Mouse (Mus musculus): ENCODE data around the gene Hs3st1. TPM values are rescaled to one million over a fixed set of nuclear protein-coding genes. Genes with fewer than 3 reads are reported as not detected.

Hs3st1 gene
- polyA plus RNA-seq, 1 experiment from 2014 or later: 4.3 TPM

DNA sequence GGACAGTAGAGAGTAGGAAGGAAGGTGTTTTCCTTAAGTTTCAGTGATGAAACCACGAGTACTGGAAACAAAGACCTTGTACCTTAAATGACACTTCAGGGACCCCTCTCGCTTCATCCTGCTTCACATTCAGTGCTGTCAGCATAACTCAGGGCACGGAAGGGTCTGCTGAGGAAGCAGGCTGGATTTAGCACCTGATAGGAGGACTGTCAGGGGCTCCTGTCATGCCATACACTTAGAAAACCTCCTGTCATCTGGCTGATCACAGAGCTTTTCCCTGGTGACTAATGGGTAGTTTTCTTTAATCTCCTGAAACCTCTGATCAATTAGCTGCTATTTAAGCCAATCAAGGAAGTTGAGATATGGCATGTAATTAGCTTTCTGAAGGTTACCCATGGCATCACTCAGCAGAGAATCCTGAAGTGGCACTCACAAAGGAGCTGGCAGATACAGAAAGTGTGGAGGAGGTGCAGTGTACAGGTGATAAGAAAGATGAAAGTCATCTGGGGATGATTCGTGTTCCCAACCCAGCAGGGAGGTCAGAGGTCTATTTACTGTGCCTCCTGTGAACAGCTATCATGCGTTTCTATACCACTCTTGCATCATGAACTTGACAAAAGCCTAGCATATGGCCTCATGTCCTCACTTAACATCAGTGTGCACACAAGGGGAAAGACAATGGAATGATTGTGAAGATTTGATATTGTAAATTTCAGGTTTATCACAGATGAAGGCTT, 22.1 kb downstream of the Hs3st1 start:
- Histone ChIP-seq H3K4me1 (replicated peaks) (no peaks in the 10 kb centered on the region), H3K4me2 (no peak overlapping the region), H3K36me3 (no peaks in the 10 kb centered on the region), H3K27ac (no peak overlapping the region), H3K9me3 (no peaks in the 10 kb centered on the region), H3K9ac (replicated peaks) (no peak overlapping the region), H3K27me3 (no peaks in the 10 kb centered on the region), H3K4me3 (replicated peaks) (no peak overlapping the region)
- ATAC-seq (ENCODE audit: insufficient number of reproducible peaks, insufficient read depth, low FRiP score, low TSS enrichment, low read depth): no peak
- WGBS: 28% methylated on average over 5 of the region's 5 CpGs

DNA sequence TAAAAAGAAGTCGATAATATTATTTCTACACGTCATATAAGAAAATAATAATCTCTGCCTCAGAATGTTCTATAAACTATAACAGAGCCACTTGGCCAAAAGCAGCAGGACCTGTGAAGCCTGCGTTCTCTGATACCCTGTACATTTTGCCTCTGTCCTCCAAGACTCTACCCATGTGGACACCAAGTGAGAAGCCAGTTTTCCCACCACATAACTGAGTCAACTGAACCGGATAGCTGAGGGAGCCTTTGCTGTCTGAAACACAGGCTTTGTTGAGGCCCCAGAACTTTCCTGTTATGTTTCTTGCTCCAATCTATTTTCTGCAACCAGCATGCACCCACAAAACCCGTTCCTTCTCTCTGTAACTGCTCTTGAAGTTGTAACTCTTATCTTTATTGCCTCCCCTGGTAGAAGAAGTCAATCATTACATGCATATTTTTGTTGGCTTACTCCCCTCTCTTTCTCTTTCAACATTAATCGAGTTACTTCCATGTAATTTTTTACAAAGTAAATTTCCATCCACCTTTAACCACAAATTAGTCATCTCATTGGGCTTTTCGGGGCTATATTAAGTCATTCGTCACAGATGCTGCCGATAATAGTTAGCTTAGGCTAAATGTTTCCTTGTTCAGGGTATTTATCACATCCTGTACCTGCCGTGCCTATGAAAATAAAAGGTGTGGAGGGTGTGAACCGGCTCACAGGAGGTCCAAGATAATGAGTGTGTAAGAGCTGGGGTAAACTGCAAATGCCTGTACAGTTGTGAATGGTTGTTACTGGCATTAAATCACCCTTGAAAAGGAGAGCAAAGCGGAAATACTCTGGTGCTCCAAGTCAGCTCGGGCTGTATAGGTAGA, 39.4 kb downstream of the Hs3st1 start:
- Histone ChIP-seq H3K4me1 (replicated peaks) (peaks cover 10% of the 10 kb centered on the region), H3K36me3 (no peaks in the 10 kb centered on the region), H3K9me3 (no peaks in the 10 kb centered on the region), H3K27me3 (no peaks in the 10 kb centered on the region), H3K4me3 (replicated peaks) (no peak overlapping the region), H3K27ac (no peak overlapping the region), H3K4me2 (no peak overlapping the region), H3K9ac (replicated peaks) (no peak overlapping the region)
- 0 out of 2 replicates have a peak, but pooled peaks have one; percentile 31 for ATAC-seq (ENCODE audit: insufficient number of reproducible peaks, insufficient read depth, low FRiP score, low TSS enrichment, low read depth)
- WGBS: 43% methylated on average over 13 of the region's 13 CpGs

DNA sequence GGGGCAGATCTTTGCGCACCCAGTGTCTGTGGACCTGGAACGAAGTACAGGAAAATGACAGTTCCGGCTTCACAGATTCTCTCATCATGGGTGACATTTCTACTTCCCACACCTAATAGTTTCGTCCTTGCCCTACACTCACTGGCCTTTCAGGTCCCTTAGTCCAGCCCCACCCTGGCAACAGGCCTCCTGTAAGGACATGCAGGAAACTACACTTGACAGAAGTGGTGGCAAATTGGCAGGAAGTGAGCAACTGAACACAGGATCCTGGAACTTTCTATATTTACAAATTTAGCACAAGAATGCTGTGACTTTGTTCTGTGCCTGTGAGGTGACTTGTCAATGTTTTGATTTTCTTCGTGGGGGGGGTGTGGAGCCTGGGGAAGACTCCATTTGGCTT, 40.1 kb downstream of the Hs3st1 start:
- peaks cover 10% of the 10 kb centered on the region for H3K4me1 ChIP-seq (replicated peaks)
- H3K36me3 ChIP-seq: no peaks in the 10 kb centered on the region
- no peak overlapping the region for H3K4me3 ChIP-seq (replicated peaks)
- no peak overlapping the region for H3K27ac ChIP-seq
- H3K27me3 ChIP-seq: no peaks in the 10 kb centered on the region
- H3K9me3 ChIP-seq: no peaks in the 10 kb centered on the region
- no peak for ATAC-seq (ENCODE audit: insufficient number of reproducible peaks, insufficient read depth, low FRiP score, low TSS enrichment, low read depth)
- H3K9ac ChIP-seq (replicated peaks): no peak overlapping the region
- no peak overlapping the region for H3K4me2 ChIP-seq
- 83% methylated on average over 5 of the region's 5 CpGs for WGBS

DNA sequence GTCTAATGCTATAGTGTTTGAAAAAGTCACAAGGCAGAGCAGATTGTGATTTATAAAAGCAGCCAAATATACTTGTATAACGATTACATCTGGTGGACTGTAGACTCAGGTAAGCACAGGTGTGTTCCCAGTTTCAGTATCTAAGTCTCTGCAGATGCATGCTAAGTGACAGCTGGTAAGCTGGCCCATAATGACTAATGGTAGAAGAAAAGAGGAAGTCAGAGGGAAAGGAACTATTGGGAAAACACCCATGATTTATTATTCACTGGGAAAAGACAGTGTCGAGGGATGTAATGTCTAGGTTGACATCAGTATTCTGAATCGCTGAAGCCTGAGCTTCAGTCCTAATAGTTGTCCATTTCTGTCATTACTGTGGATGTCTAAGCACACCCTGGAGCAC, 49.7 kb downstream of the Hs3st1 start:
- Histone ChIP-seq H3K4me3 (replicated peaks) (no peak overlapping the region), H3K9ac (replicated peaks) (no peak overlapping the region), H3K9me3 (no peaks in the 10 kb centered on the region), H3K27me3 (no peaks in the 10 kb centered on the region), H3K4me1 (replicated peaks) (no peaks in the 10 kb centered on the region), H3K27ac (no peak overlapping the region), H3K4me2 (no peak overlapping the region), H3K36me3 (no peaks in the 10 kb centered on the region)
- 69% methylated on average over 3 of the region's 3 CpGs for WGBS
- no peak for ATAC-seq (ENCODE audit: insufficient number of reproducible peaks, insufficient read depth, low FRiP score, low TSS enrichment, low read depth)

DNA sequence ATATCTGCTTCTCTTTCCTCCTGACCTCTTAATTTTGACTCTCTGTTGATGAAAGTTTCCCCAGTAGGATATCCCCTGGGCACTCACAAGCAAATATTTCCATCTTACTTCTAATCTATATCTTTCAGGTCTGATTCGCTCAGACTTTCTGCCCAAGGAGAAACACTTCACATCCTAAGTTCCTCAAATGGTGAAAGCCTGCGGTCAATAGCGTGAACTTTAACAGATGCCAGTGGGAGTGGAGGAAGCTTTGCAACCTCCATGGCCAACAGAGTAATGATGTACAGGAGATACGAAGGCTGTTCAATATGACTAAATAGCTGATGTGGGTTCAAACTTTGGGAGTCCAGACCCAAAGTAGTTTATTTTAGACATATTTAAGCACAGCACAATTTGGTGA, 94.4 kb downstream of the Hs3st1 start:
- Histone ChIP-seq H3K27me3 (no peaks in the 10 kb centered on the region), H3K4me2 (no peak overlapping the region), H3K4me1 (replicated peaks) (no peaks in the 10 kb centered on the region), H3K9me3 (no peaks in the 10 kb centered on the region), H3K9ac (replicated peaks) (no peak overlapping the region), H3K36me3 (no peaks in the 10 kb centered on the region), H3K4me3 (replicated peaks) (no peak overlapping the region), H3K27ac (no peak overlapping the region)
- 91% methylated on average over 4 of the region's 4 CpGs for WGBS
- no peak for ATAC-seq (ENCODE audit: insufficient number of reproducible peaks, insufficient read depth, low FRiP score, low TSS enrichment, low read depth)

DNA sequence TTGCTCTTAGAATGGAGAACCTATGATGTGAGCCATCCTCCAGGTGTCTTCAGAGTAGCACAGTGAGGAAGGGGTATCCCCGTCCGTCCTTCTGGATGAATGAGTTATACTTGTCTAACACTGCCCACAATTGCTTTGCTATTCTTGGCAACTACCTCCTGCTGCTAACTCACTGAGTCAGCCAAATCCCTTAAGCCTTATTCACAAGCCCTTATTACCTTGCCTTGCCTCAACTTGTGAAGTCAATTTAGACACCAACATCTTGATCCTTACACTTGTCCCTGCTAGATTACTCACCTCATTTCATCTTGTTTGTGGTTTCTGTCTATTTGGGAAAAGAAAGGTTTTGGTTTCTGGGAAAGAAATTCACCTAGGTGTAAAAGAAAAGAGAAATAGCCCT, 95.9 kb downstream of the Hs3st1 start:
- Histone ChIP-seq H3K4me2 (no peak overlapping the region), H3K27me3 (no peaks in the 10 kb centered on the region), H3K4me3 (replicated peaks) (no peak overlapping the region), H3K9me3 (no peaks in the 10 kb centered on the region), H3K9ac (replicated peaks) (no peak overlapping the region), H3K36me3 (no peaks in the 10 kb centered on the region), H3K27ac (no peak overlapping the region), H3K4me1 (replicated peaks) (no peaks in the 10 kb centered on the region)
- WGBS: 51% methylated on average over 2 of the region's 2 CpGs
- ATAC-seq (ENCODE audit: insufficient number of reproducible peaks, insufficient read depth, low FRiP score, low TSS enrichment, low read depth): no peak

DNA sequence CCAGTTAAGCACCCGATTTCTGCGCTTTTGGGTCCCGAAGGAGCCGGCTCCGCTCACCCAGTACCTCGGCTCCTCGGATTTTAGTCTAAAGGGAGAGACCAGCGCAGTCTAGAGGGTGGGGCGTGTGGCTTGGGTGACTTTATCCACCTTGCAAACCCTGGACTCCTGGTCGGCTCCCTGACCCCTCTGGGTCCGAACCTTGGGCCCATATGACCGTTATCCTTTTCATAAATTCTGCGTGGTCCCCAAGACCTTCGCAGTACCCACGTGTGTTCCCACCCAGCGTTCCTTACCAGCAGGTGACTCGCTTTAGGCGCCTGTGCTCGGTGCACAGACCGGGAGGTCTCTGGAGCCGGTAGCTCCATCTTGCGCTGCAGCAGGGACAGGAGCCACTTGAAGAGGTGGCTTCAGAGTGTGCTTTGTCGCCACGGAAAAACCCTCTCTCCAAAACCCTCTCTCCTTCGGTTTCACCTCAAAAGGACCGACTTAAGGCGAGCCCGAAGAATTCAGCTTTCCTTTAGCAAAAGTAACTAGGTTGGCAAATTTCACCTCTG, 110.4 kb downstream of the Hs3st1 start:
- Histone ChIP-seq H3K4me1 (replicated peaks) (peaks cover 5% of the 10 kb centered on the region; the same call in 1 of the 2 replicates), H3K27ac (no peak overlapping the region), H3K4me3 (replicated peaks) (peak overlapping the region; percentile 61), H3K4me2 (peak overlapping the region; percentile 95), H3K36me3 (no peaks in the 10 kb centered on the region), H3K9me3 (no peaks in the 10 kb centered on the region), H3K9ac (replicated peaks) (peak overlapping the region; percentile 53), H3K27me3 (peaks cover 58% of the 10 kb centered on the region)
- peak; percentile 63 for ATAC-seq (ENCODE audit: insufficient number of reproducible peaks, insufficient read depth, low FRiP score, low TSS enrichment, low read depth)
- whole genome bisulfite sequencing: under 1% methylated on average over 28 of the region's 28 CpGs

DNA sequence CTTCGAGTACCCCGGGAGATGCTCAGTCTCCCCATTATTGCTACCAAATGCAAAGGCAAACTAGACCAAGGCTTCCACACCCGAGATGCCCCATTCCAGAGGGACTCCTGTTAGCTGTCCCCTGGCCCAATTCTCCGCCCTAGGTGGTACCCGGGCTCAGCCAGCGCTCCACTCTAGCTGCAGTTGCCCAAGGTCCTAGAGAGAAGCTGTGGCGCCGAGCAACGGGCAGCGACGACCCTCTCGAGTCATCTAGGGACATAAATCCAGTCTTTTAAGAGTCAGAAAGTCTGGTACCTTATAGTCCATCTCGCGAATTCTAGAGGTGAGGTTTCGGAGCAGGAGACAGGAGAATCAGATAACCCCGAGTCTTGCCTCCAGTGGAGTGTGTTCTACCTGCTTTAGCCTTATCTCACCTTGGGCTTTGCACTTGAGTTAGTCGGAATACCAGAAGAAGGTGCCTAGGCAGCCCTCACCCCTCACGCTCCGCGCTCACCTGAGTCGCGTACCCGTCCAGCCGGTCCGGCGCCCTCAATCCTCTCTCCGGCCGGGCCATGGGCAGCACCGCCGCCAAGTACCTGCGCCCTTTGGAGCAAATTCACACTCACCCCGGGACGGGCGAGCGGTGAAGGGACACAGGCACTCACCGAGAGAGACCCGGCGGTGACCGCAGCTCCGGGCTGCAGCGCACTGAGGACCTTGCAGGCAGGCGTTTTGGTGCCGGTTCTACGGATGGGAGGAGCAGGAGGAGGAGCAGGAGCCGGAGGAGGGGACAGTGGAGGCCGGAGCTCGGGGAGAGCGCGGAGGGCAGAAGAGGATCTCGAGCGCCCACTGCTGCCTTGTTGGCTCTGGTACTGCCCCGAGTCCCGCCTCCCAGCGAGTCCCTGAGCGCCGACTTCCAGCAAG, 111.1 kb downstream of the Hs3st1 start:
- Histone ChIP-seq H3K36me3 (no peaks in the 10 kb centered on the region), H3K9me3 (no peaks in the 10 kb centered on the region), H3K4me1 (replicated peaks) (peaks cover 5% of the 10 kb centered on the region; the same call in 1 of the 2 replicates), H3K9ac (replicated peaks) (peak overlapping the region; percentile 60), H3K27ac (no peak overlapping the region), H3K27me3 (peaks cover 60% of the 10 kb centered on the region), H3K4me3 (replicated peaks) (peak overlapping the region; percentile 61), H3K4me2 (peak overlapping the region; percentile 95)
- WGBS: 1% methylated on average over 56 of the region's 56 CpGs
- peak; percentile 91 for ATAC-seq (ENCODE audit: insufficient number of reproducible peaks, insufficient read depth, low FRiP score, low TSS enrichment, low read depth)

DNA sequence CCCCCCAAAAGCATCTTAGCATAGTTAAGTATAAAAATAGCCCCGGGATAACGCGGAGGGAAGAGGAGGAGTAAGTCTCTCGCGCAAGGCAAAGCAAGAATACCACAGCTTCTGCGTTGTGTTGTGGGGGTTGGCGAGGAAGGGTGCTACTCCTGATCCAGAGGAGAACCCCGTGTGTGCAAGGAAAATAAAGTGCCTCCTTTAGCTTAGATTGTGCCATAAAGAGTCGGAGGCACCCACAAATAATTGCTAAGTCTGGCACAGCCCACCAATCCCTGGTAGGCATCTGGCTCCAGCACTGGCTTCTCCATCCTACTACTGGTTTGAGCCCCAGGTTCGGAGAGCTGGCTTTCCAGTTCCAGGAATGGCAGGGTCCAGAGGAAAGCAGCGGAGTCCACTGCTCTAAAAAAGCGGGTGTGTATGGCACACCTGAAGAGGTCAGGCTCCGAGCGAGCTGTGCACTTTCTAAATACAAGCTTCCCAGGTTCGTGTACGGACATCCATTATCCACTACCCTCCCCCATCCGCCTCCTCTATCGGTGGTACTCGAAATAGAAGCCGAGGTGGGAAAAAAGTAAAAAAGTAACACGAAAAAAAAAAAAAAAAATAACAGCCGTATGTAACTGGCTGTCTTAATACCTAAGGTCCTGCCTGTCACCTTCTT, 111.9 kb downstream of the Hs3st1 start:
- Histone ChIP-seq H3K4me1 (replicated peaks) (peaks cover 5% of the 10 kb centered on the region; the same call in 1 of the 2 replicates), H3K4me3 (replicated peaks) (peak overlapping the region; percentile 61), H3K9ac (replicated peaks) (no peak overlapping the region; the same call in 1 of the 2 replicates), H3K27me3 (peaks cover 60% of the 10 kb centered on the region), H3K36me3 (no peaks in the 10 kb centered on the region), H3K4me2 (peak overlapping the region; percentile 95), H3K9me3 (no peaks in the 10 kb centered on the region), H3K27ac (no peak overlapping the region)
- ATAC-seq (ENCODE audit: insufficient number of reproducible peaks, insufficient read depth, low FRiP score, low TSS enrichment, low read depth): no peak
- 2% methylated on average over 22 of the region's 22 CpGs for WGBS

DNA sequence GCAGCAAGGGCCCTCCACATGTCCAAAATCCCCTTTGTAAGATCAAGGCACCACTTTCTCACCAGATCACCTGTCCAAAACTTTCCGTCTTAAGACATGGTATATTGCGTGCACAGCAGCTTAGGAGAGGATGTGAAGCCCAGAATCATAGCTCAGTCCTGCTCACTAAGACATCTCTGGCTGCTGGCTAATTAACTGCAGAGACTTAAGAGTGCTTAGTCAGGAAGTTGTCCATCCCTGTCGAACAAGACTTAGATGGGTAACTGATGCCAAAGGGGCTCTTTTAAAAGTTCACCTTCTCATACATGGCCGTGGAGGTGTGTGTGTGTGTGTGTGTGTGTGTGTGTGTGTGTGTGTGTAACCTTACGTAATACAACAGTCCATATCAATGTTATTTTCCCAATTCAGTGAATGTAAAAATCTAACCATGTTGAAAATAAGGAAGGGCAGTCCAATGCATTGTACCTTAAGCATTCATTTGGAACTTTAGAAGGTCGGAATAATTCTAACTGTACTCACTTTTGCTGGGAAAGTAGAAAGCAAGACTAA, 113.0 kb downstream of the Hs3st1 start:
- peak overlapping the region; percentile 95; the same call in 1 of the 2 replicates for H3K4me2 ChIP-seq
- H3K9ac ChIP-seq (replicated peaks): no peak overlapping the region
- no peaks in the 10 kb centered on the region for H3K36me3 ChIP-seq
- H3K4me3 ChIP-seq (replicated peaks): no peak overlapping the region
- H3K9me3 ChIP-seq: no peaks in the 10 kb centered on the region
- WGBS: 60% methylated on average over 6 of the region's 6 CpGs
- no peak for ATAC-seq (ENCODE audit: insufficient number of reproducible peaks, insufficient read depth, low FRiP score, low TSS enrichment, low read depth)
- H3K27ac ChIP-seq: no peak overlapping the region
- peaks cover 56% of the 10 kb centered on the region for H3K27me3 ChIP-seq
- peaks cover 5% of the 10 kb centered on the region; the same call in 1 of the 2 replicates for H3K4me1 ChIP-seq (replicated peaks)

All from limb, embryonic 12.5 days (tissue).